Mouse (Mus musculus) midbrain, embryonic 11.5 days (tissue): ENCODE data around the gene Pigk. TPM values are rescaled to one million over a fixed set of nuclear protein-coding genes. Genes with fewer than 3 reads are reported as not detected.

Experiments
- ATAC-seq: fragments of 200-750 bp; cut with Nextera tagmentation; 2 replicates; pipeline ENCODE4 v1.8.0; 2017; ENCODE audit warnings: moderate TSS enrichment, moderate library complexity; ENCODE audit not compliant: low FRiP score
- DNase-seq: peaks from one replicate; pipeline ENCODE4 v3.0.0; 2015; ENCODE audit warnings: low spot score; ENCODE audit errors: missing footprints
- H3K27ac ChIP-seq: fragments of 300-500 bp; sonication (generic); 2 replicates; pipeline ENCODE4 v1.5.1; 2014; ENCODE audit warnings: low read depth, low read length
- H3K27me3 ChIP-seq: fragments of 300-500 bp; sonication (generic); 2 replicates; pipeline ENCODE4 v1.6.1; 2014; ENCODE audit warnings: mild to moderate bottlenecking, low read length, moderate library complexity, mixed read lengths; ENCODE audit not compliant: control insufficient read depth, insufficient read depth
- H3K36me3 ChIP-seq: fragments of 300-500 bp; sonication (generic); 2 replicates; pipeline ENCODE4 v1.6.1; 2014; ENCODE audit warnings: mild to moderate bottlenecking, low read length, moderate library complexity, mixed read lengths; ENCODE audit not compliant: control insufficient read depth, insufficient read depth
- H3K4me1 ChIP-seq: fragments of 300-500 bp; sonication (generic); 2 replicates; pipeline ENCODE4 v1.6.1; 2014; ENCODE audit warnings: low read length; ENCODE audit not compliant: control insufficient read depth, insufficient read depth
- H3K4me2 ChIP-seq: fragments of 300-500 bp; sonication (generic); 2 replicates; pipeline ENCODE4 v1.6.1; 2014; ENCODE audit warnings: mild to moderate bottlenecking, moderate library complexity
- H3K4me3 ChIP-seq: fragments of 300-500 bp; sonication (generic); 2 replicates; pipeline ENCODE4 v1.5.1; 2014; ENCODE audit warnings: low read depth, low read length
- H3K9ac ChIP-seq: fragments of 300-500 bp; sonication (generic); 2 replicates; pipeline ENCODE4 v1.6.1; 2014; ENCODE audit warnings: low read length
- H3K9me3 ChIP-seq: fragments of 300-500 bp; sonication (generic); 2 replicates; pipeline ENCODE4 v1.6.1; 2016; ENCODE audit warnings: low read length; ENCODE audit not compliant: control insufficient read depth
- WGBS: fragments of 180-500 bp; shearing (Covaris S2); extraction: QIAGEN DNeasy Blood & Tissue Kit; methylation state at CpG from one replicate; pipeline ENCODE4 v1.1.7; 2014; 5-methylcytosine and 5-hydroxymethylcytosine counted together
- polyA plus RNA-seq: library from polyadenylated mRNA; unstranded; fragments of >200 nt; fragmentation: Nextera tagmentation; extraction: Ambion mirVana; gene quantifications from 2 replicates; pipeline ENCODE4 v1.2.1, GENCODE M21; 2014

Pigk gene
- polyA plus RNA-seq, 1 experiment from 2014 or later: 40.5 TPM

- 92% methylated on average over 10 of the region's 10 CpGs for WGBS
- ATAC-seq (no peak), DNase-seq (no peak)
- Histone ChIP-seq H3K9ac (no peak overlapping the region), H3K4me1 (no peaks in the 10 kb centered on the region), H3K36me3 (no peaks in the 10 kb centered on the region), H3K27ac (no peak overlapping the region), H3K4me3 (no peak overlapping the region), H3K27me3 (no peaks in the 10 kb centered on the region), H3K4me2 (no peak overlapping the region), H3K9me3 (no peaks in the 10 kb centered on the region)
These were observed 191.1 kb downstream of the Pigk start for GRCm38 (mm10) chr3:152905026-152905425.

- ATAC-seq: no peak
- no peak for DNase-seq
- H3K4me2 ChIP-seq: no peak overlapping the region
These were observed 191.9 kb downstream of the Pigk start for GRCm38 (mm10) chr3:152905800-152906199.

GRCm38 (mm10) chr3:152907087-152907486, 193.2 kb downstream of the Pigk start:
- Histone ChIP-seq H3K4me2 (no peak overlapping the region), H3K9ac (no peak overlapping the region), H3K9me3 (no peaks in the 10 kb centered on the region), H3K27ac (no peak overlapping the region), H3K27me3 (no peaks in the 10 kb centered on the region), H3K36me3 (no peaks in the 10 kb centered on the region), H3K4me3 (no peak overlapping the region), H3K4me1 (no peaks in the 10 kb centered on the region)
- ATAC-seq (no peak), DNase-seq (peak; percentile 53)
- 85% methylated on average over 5 of the region's 5 CpGs for WGBS

More at GRCm38 (mm10) chr3:152905800-152906199, 191.9 kb downstream of the Pigk start:
- H3K27ac ChIP-seq: no peak overlapping the region
- H3K4me1 ChIP-seq: no peaks in the 10 kb centered on the region
- H3K27me3 ChIP-seq: no peaks in the 10 kb centered on the region
- no peak overlapping the region for H3K9ac ChIP-seq
- no peak overlapping the region for H3K4me3 ChIP-seq
- WGBS: 70% methylated on average over 10 of the region's 10 CpGs
- no peaks in the 10 kb centered on the region for H3K9me3 ChIP-seq
- no peaks in the 10 kb centered on the region for H3K36me3 ChIP-seq

- H3K27ac ChIP-seq: no peak overlapping the region
- H3K9me3 ChIP-seq: no peaks in the 10 kb centered on the region
- no peak overlapping the region for H3K4me3 ChIP-seq
- no peaks in the 10 kb centered on the region for H3K4me1 ChIP-seq
- WGBS: 82% methylated on average over 5 of the region's 5 CpGs
- H3K27me3 ChIP-seq: no peaks in the 10 kb centered on the region
- H3K36me3 ChIP-seq: no peaks in the 10 kb centered on the region
- no peak for ATAC-seq
- no peak overlapping the region for H3K4me2 ChIP-seq
- peak; percentile 65 for DNase-seq
- H3K9ac ChIP-seq: no peak overlapping the region
These were observed 193.8 kb downstream of the Pigk start for GRCm38 (mm10) chr3:152907683-152908082.

GRCm38 (mm10) chr3:152911578-152911977, 197.7 kb downstream of the Pigk start:
- Histone ChIP-seq H3K27ac (no peak overlapping the region), H3K9me3 (no peaks in the 10 kb centered on the region), H3K9ac (no peak overlapping the region), H3K4me2 (no peak overlapping the region), H3K4me3 (no peak overlapping the region), H3K36me3 (no peaks in the 10 kb centered on the region), H3K4me1 (no peaks in the 10 kb centered on the region), H3K27me3 (no peaks in the 10 kb centered on the region)
- ATAC-seq (no peak), DNase-seq (peak; percentile 61)
- 82% methylated on average over 4 of the region's 4 CpGs for WGBS

GRCm38 (mm10) chr3:152912216-152913101, 198.6 kb downstream of the Pigk start:
- Histone ChIP-seq H3K4me1 (no peaks in the 10 kb centered on the region), H3K9ac (no peak overlapping the region), H3K4me3 (no peak overlapping the region), H3K9me3 (no peaks in the 10 kb centered on the region), H3K4me2 (no peak overlapping the region), H3K27me3 (no peaks in the 10 kb centered on the region), H3K36me3 (no peaks in the 10 kb centered on the region), H3K27ac (no peak overlapping the region)
- DNase-seq (peak; percentile 37), ATAC-seq (no peak)
- 85% methylated on average over 23 of the region's 23 CpGs for WGBS

- H3K4me1 ChIP-seq: no peaks in the 10 kb centered on the region
- peak; percentile 51 for DNase-seq
- no peaks in the 10 kb centered on the region for H3K36me3 ChIP-seq
- 95% methylated on average over 10 of the region's 10 CpGs for WGBS
- no peak overlapping the region for H3K4me2 ChIP-seq
- H3K9ac ChIP-seq: no peak overlapping the region
- H3K27ac ChIP-seq: no peak overlapping the region
- H3K27me3 ChIP-seq: no peaks in the 10 kb centered on the region
- H3K4me3 ChIP-seq: no peak overlapping the region
- ATAC-seq: no peak
- no peaks in the 10 kb centered on the region for H3K9me3 ChIP-seq
These were observed 199.2 kb downstream of the Pigk start for GRCm38 (mm10) chr3:152913150-152913549.

GRCm38 (mm10) chr3:152913625-152914024, 199.7 kb downstream of the Pigk start:
- H3K36me3 ChIP-seq: no peaks in the 10 kb centered on the region
- no peaks in the 10 kb centered on the region for H3K27me3 ChIP-seq
- H3K4me3 ChIP-seq: no peak overlapping the region
- no peak overlapping the region for H3K4me2 ChIP-seq
- H3K4me1 ChIP-seq: no peaks in the 10 kb centered on the region
- H3K9me3 ChIP-seq: no peaks in the 10 kb centered on the region
- H3K27ac ChIP-seq: no peak overlapping the region
- no peak overlapping the region for H3K9ac ChIP-seq
- no peak for ATAC-seq
- 92% methylated on average over 3 of the region's 3 CpGs for WGBS
- peak; percentile 41 for DNase-seq

- 93% methylated on average over 6 of the region's 6 CpGs for WGBS
- no peak overlapping the region for H3K4me2 ChIP-seq
- H3K27ac ChIP-seq: no peak overlapping the region
- no peak overlapping the region for H3K4me3 ChIP-seq
- no peaks in the 10 kb centered on the region for H3K9me3 ChIP-seq
- no peak for ATAC-seq
- H3K4me1 ChIP-seq: no peaks in the 10 kb centered on the region
- no peaks in the 10 kb centered on the region for H3K36me3 ChIP-seq
- no peaks in the 10 kb centered on the region for H3K27me3 ChIP-seq
- DNase-seq: peak; percentile 54
- no peak overlapping the region for H3K9ac ChIP-seq
These were observed 200.5 kb downstream of the Pigk start for GRCm38 (mm10) chr3:152914376-152914775.
